Mouse (Mus musculus) heart, embryonic 13.5 days (tissue): ENCODE measurements around the gene Sp3. TPM values are rescaled to one million over a fixed set of nuclear protein-coding genes. Genes with fewer than 3 reads are reported as not detected.
A peak's percentile ranks its signal among the peaks of the same experiment; 100 is the strongest.
"Not testable (repeated sequence)": the region's sequence is repeated elsewhere in the genome, so short reads cannot be mapped to it uniquely, and the experiment has no call there.

Experiments
- ATAC-seq: fragments of 200-750 bp; cut with Nextera tagmentation; 2 replicates; pipeline ENCODE4 v1.8.0; 2017; ENCODE audit warnings: moderate TSS enrichment; ENCODE audit not compliant: insufficient number of reproducible peaks, low FRiP score, low TSS enrichment; ENCODE audit errors: extremely low read depth
- H3K27ac ChIP-seq: fragments of 300-500 bp; sonication (generic); replicated peaks from 2 replicates; pipeline ENCODE4 v1.5.1; 2015; ENCODE audit warnings: moderate library complexity, mild to moderate bottlenecking, inconsistent platforms
- H3K27me3 ChIP-seq: fragments of 300-500 bp; sonication (generic); replicated peaks from 2 replicates; pipeline ENCODE4 v1.6.1; 2015; ENCODE audit warnings: mild to moderate bottlenecking, inconsistent platforms
- H3K36me3 ChIP-seq: fragments of 300-500 bp; sonication (generic); 2 replicates; pipeline ENCODE4 v1.6.1; 2015; ENCODE audit warnings: mild to moderate bottlenecking, inconsistent platforms
- H3K4me1 ChIP-seq: fragments of 300-500 bp; sonication (generic); 2 replicates; pipeline ENCODE4 v1.6.1; 2015; ENCODE audit warnings: inconsistent platforms
- H3K4me2 ChIP-seq: fragments of 300-500 bp; sonication (generic); 2 replicates; pipeline ENCODE4 v1.6.1; 2015; ENCODE audit warnings: inconsistent platforms, mild to moderate bottlenecking, moderate library complexity
- H3K4me3 ChIP-seq: fragments of 300-500 bp; sonication (generic); 2 replicates; pipeline ENCODE4 v1.5.1; 2015; ENCODE audit warnings: moderate library complexity, mild to moderate bottlenecking, inconsistent platforms
- H3K9ac ChIP-seq: fragments of 300-500 bp; sonication (generic); 2 replicates; pipeline ENCODE4 v1.6.1; 2015; ENCODE audit warnings: inconsistent platforms, mild to moderate bottlenecking, moderate library complexity
- H3K9me3 ChIP-seq: fragments of 300-500 bp; sonication (generic); 2 replicates; pipeline ENCODE4 v1.6.1; 2016; ENCODE audit warnings: inconsistent platforms
- WGBS: fragments of 180-500 bp; shearing (Covaris S2); methylation state at CpG from one replicate; pipeline ENCODE4 v1.1.7; 2015; ENCODE audit warnings: mixed read lengths; 5-methylcytosine and 5-hydroxymethylcytosine counted together
- polyA plus RNA-seq: library from polyadenylated mRNA; unstranded; fragments of >200 nt; fragmentation: Nextera tagmentation; extraction: Ambion mirVana; gene quantifications from 2 replicates; pipeline ENCODE4 v1.2.1, GENCODE M21; 2015

Sp3 gene
- 30.5 and 31.0 TPM in 2 replicates for polyA plus RNA-seq

- under 1% methylated on average over 64 of the region's 64 CpGs for WGBS
- Histone ChIP-seq H3K27me3 (no peaks in the 10 kb centered on the region), H3K9me3 (no peaks in the 10 kb centered on the region), H3K9ac (peak within 1 kb of the TSS; percentile 100), H3K36me3 (peaks cover 6% of the 10 kb centered on the region; the same call in 1 of the 2 replicates), H3K4me1 (peaks cover 37% of the 10 kb centered on the region), H3K27ac (peak within 1 kb of the TSS; percentile 100), H3K4me3 (peak within 1 kb of the TSS; percentile 100), H3K4me2 (peak within 1 kb of the TSS; percentile 86)
- ATAC-seq: peak; percentile 73
Observed at GRCm38 (mm10) chr2:72980337-72981074, at the start of gene Sp3. Gene Sp3, minus strand, starts transcription at chr2:72980446.

- ATAC-seq: no peak
- H3K27ac ChIP-seq: no peak overlapping the region
- no peak overlapping the region for H3K4me3 ChIP-seq
- peaks cover 8% of the 10 kb centered on the region for H3K9me3 ChIP-seq
- no peaks in the 10 kb centered on the region for H3K27me3 ChIP-seq
- no peak overlapping the region for H3K9ac ChIP-seq
- 82% methylated on average over 3 of the region's 3 CpGs for WGBS
- no peaks in the 10 kb centered on the region for H3K36me3 ChIP-seq
- no peak overlapping the region for H3K4me2 ChIP-seq
- H3K4me1 ChIP-seq: peaks cover 6% of the 10 kb centered on the region; the same call in 1 of the 2 replicates
Observed at GRCm38 (mm10) chr2:73029846-73030245, 49.6 kb upstream of the Sp3 start.

- WGBS: 74% methylated on average over 3 of the region's 3 CpGs
- Histone ChIP-seq H3K4me2 (no peak overlapping the region), H3K4me1 (peaks cover 6% of the 10 kb centered on the region; the same call in 1 of the 2 replicates), H3K27ac (no peak overlapping the region), H3K9ac (no peak overlapping the region), H3K36me3 (no peaks in the 10 kb centered on the region), H3K27me3 (no peaks in the 10 kb centered on the region), H3K4me3 (no peak overlapping the region), H3K9me3 (peaks cover 8% of the 10 kb centered on the region)
- no peak for ATAC-seq
Observed at GRCm38 (mm10) chr2:73028019-73028418, 47.8 kb upstream of the Sp3 start.

GRCm38 (mm10) chr2:73027126-73027525 is 46.9 kb upstream of the Sp3 start:
- 65% methylated on average over 3 of the region's 3 CpGs for WGBS
- no peaks in the 10 kb centered on the region for H3K36me3 ChIP-seq
- H3K27me3 ChIP-seq: no peaks in the 10 kb centered on the region
- no peak overlapping the region for H3K4me3 ChIP-seq
- no peak overlapping the region for H3K4me2 ChIP-seq
- H3K9me3 ChIP-seq: peaks cover 8% of the 10 kb centered on the region
- H3K27ac ChIP-seq: no peak overlapping the region
- ATAC-seq: no peak
- H3K9ac ChIP-seq: no peak overlapping the region
- peaks cover 6% of the 10 kb centered on the region; the same call in 1 of the 2 replicates for H3K4me1 ChIP-seq

DNA sequence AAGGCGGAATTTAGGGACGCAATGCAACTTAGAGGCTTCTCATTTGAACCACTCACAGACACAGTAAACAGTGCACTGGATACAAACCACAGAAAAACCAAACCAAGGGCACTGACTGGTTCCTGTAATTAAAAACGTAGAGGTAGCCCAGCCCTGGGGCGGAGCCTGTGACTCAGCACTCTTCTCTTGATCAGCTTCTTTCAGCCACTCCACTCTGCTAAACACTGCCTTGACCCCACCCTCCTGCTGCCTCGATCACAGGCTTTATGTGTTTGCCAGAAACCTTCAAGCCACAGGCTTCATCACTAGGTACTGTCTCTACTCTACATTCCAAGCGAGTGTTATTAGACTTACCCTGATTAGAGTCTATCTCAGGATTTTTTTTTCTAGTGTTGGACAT is 43.6 kb upstream of the Sp3 start:
- 46% methylated on average over 6 of the region's 6 CpGs for WGBS
- ATAC-seq: peak; percentile 83
- Histone ChIP-seq H3K4me3 (no peak overlapping the region), H3K4me2 (no peak overlapping the region), H3K4me1 (peaks cover 19% of the 10 kb centered on the region), H3K27ac (0 out of 2 replicates have a peak overlapping the region, but pooled peaks have one; percentile 37), H3K9me3 (no peaks in the 10 kb centered on the region), H3K36me3 (no peaks in the 10 kb centered on the region), H3K9ac (no peak overlapping the region), H3K27me3 (no peaks in the 10 kb centered on the region)

GRCm38 (mm10) chr2:73021046-73021445 is 40.8 kb upstream of the Sp3 start:
- no peak overlapping the region for H3K27ac ChIP-seq
- H3K9me3 ChIP-seq: no peaks in the 10 kb centered on the region
- H3K4me1 ChIP-seq: peaks cover 22% of the 10 kb centered on the region
- no peaks in the 10 kb centered on the region for H3K36me3 ChIP-seq
- 57% methylated on average over 6 of the region's 6 CpGs for WGBS
- no peak overlapping the region for H3K4me3 ChIP-seq
- ATAC-seq: no peak
- no peak overlapping the region for H3K9ac ChIP-seq
- no peaks in the 10 kb centered on the region for H3K27me3 ChIP-seq
- no peak overlapping the region for H3K4me2 ChIP-seq

- H3K4me1 ChIP-seq: peaks cover 36% of the 10 kb centered on the region
- no peaks in the 10 kb centered on the region for H3K36me3 ChIP-seq
- peak overlapping the region; percentile 16; the same call in 1 of the 2 replicates for H3K4me2 ChIP-seq
- no peaks in the 10 kb centered on the region for H3K9me3 ChIP-seq
- 43% methylated on average over 9 of the region's 9 CpGs for WGBS
- no peak; the same call in 1 of the 2 replicates for ATAC-seq
- peak overlapping the region; percentile 64 for H3K27ac ChIP-seq
- H3K4me3 ChIP-seq: no peak overlapping the region
- H3K27me3 ChIP-seq: no peaks in the 10 kb centered on the region
- H3K9ac ChIP-seq: no peak overlapping the region
Observed at GRCm38 (mm10) chr2:73019371-73020146, 39.3 kb upstream of the Sp3 start.

- H3K4me3 ChIP-seq, ATAC-seq, H3K9ac ChIP-seq, H3K36me3 ChIP-seq, H3K4me2 ChIP-seq, H3K27me3 ChIP-seq, H3K27ac ChIP-seq: not testable (repeated sequence)
- WGBS: 52% methylated on average over 9 of the region's 9 CpGs
- peaks cover 25% of the 10 kb centered on the region for H3K4me1 ChIP-seq
- peaks cover 20% of the 10 kb centered on the region for H3K9me3 ChIP-seq
Observed at GRCm38 (mm10) chr2:73014063-73014462, 33.8 kb upstream of the Sp3 start.

GRCm38 (mm10) chr2:73012636-73013035 is 32.4 kb upstream of the Sp3 start:
- Histone ChIP-seq H3K4me1 (peaks cover 21% of the 10 kb centered on the region), H3K9me3 (peaks cover 20% of the 10 kb centered on the region), H3K4me2 (no peak overlapping the region), H3K9ac (no peak overlapping the region), H3K27me3 (no peaks in the 10 kb centered on the region), H3K4me3 (no peak overlapping the region), H3K27ac (no peak overlapping the region), H3K36me3 (peaks cover 6% of the 10 kb centered on the region; the same call in 1 of the 2 replicates)
- 71% methylated on average over 20 of the region's 20 CpGs for WGBS
- ATAC-seq: no peak

GRCm38 (mm10) chr2:73007472-73007871 is 27.2 kb upstream of the Sp3 start:
- Histone ChIP-seq H3K4me1 (peaks cover 36% of the 10 kb centered on the region), H3K27me3 (no peaks in the 10 kb centered on the region), H3K9ac (no peak overlapping the region), H3K27ac (no peak overlapping the region), H3K4me2 (no peak overlapping the region), H3K4me3 (no peak overlapping the region), H3K36me3 (peaks cover 6% of the 10 kb centered on the region; the same call in 1 of the 2 replicates), H3K9me3 (peaks cover 20% of the 10 kb centered on the region)
- WGBS: 82% methylated on average over 9 of the region's 9 CpGs
- ATAC-seq: no peak
